Mouse (Mus musculus): ENCODE measurements at regions not wholly inside any gene's neighbourhood (a gene's known extent, or its start where the extent isn't known, plus 50 kb on each side); places are given as distances from the start of the nearest gene placed in this dataset.

DNA sequence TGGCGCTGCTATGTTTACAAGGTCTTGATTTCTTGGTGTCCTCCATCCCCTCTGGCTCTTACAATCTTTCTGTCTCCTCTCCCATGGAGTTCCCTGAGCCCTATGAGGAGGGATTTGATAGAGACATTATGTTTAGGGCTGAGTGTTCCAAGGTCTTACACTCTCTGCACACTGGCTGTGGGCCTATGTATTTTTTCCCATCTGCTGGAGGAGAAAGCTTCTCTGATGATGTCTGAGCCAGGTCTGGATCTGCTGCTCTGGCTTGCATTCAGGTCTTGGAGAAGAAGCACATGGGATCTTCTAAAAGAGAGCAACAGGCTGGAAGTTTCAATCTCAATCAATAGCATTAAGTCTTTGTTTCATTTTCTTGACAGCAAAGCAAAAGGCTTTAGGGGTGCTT lies 445.1 kb downstream of the Efna5 start:
- no peak overlapping the region for H3K4me3 ChIP-seq

DNA sequence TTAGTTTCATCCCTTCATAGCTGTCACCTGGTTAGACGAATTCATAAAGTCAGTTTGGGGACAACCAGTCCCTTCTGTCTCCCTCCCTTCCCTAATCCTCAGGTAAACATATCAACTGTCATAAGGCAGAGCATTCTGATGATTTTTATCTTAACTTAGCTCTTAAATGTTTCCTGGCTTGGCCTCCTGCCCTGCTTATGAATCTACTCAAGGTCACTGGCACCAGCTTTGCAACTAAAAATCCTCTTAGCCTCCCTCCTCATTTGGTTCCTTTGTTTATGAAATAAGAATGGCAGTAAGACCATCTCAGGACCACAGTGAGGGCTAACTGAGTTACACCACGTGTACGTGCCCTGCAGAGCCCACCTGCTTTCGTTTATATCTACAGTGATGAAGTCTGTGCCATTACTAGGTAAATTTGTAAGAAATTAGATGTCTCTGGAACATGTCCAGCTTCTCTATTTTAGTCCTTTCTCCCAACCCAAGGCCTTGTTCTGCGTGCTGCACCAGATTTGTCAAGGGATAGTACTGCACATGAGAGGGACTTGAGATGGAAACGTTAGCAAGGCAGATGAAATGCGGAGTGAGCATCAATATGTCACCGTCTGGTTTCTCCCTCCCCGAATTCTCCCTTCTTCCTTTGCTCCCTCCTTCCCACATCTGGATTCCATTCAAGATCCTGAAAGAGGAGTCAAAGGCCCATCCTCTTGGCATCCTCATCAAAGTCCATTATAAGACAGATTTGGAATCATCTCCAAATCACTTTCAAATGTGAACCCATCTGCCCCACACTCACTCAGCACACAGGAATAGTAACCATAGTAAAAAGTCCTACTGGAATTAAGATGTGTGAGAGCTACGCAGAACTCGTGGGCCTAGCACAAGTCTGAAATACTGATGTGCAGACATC lies 457.4 kb downstream of the Efna5 start:
- Histone ChIP-seq H3ac (ENCODE audit: control insufficient read depth, insufficient read length) (no peak overlapping the region), H3K36me3 (ENCODE audit: control insufficient read depth, insufficient read depth) (no peaks in the 10 kb centered on the region), H3K4me3 (no peak overlapping the region), H3K4me2 (ENCODE audit: low read depth) (no peak overlapping the region), H3K79me2 (ENCODE audit: control insufficient read depth, insufficient read depth) (no peaks in the 10 kb centered on the region), H3K27me3 (ENCODE audit: control insufficient read depth, insufficient read depth, insufficient read length) (no peaks in the 10 kb centered on the region)
- TF ChIP-seq POLR2A (IDR thresholded peaks at IDR 0.05; ENCODE audit: insufficient read length, low read depth) (no peak), CEBPB (IDR thresholded peaks at IDR 0.05; ENCODE audit: insufficient read depth, poor library complexity, severe bottlenecking) (no peak), MYOG (IDR thresholded peaks at IDR 0.05; ENCODE audit: control insufficient read depth in 1 of 3, insufficient read depth in 1 of 3, insufficient read length in 2 of 3, low read depth in 2 of 3) (no peak)

More for the DNA sequence above, 445.1 kb downstream of the Efna5 start:
- no peaks in the 10 kb centered on the region for H3K27me3 ChIP-seq (ENCODE audit: control insufficient read depth, insufficient read depth, insufficient read length)
- H3K4me2 ChIP-seq (ENCODE audit: low read depth), result no peak overlapping the region
- no peaks in the 10 kb centered on the region for H3K79me2 ChIP-seq (ENCODE audit: control insufficient read depth, insufficient read depth)
- no peaks in the 10 kb centered on the region for H3K36me3 ChIP-seq (ENCODE audit: control insufficient read depth, insufficient read depth)
- H3ac ChIP-seq (ENCODE audit: control insufficient read depth, insufficient read length), result no peak overlapping the region
- TF ChIP-seq CEBPB (IDR thresholded peaks at IDR 0.05; ENCODE audit: insufficient read depth, poor library complexity, severe bottlenecking) (no peak), POLR2A (IDR thresholded peaks at IDR 0.05; ENCODE audit: insufficient read length, low read depth) (no peak)

DNA sequence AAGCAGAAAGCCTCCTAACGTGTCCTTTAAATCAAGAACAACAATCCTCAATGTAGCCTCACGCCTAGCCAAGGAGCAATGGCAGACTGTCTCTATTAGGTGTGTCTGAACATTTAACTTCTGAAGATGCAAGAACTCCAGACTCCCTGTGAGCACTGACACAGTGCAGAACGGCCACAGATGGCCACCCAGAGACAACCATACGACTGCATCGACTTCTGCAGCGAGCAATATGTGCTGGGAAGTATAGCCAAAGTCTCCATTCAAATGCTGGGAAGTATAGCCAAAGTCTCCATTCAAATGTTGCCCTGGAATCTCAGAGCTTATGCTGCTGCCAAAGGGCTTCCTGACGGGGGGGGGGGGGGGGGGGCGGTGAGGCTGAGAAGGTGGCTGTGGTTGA lies 463.5 kb downstream of the Efna5 start:
- TF ChIP-seq E2F4 (IDR thresholded peaks at IDR 0.05; ENCODE audit: insufficient read depth), result no peak
- no peak for TF ChIP-seq REST (IDR thresholded peaks at IDR 0.05; ENCODE audit: insufficient read depth, insufficient read length)
- TF ChIP-seq SRF (IDR thresholded peaks at IDR 0.05; ENCODE audit: control insufficient read depth, insufficient read length, low read depth), result no peak
- no peak for TF ChIP-seq MAX (IDR thresholded peaks at IDR 0.05; ENCODE audit: low read depth)
- no peak for TF ChIP-seq MYOG (IDR thresholded peaks at IDR 0.05; ENCODE audit: control insufficient read depth in 1 of 3, insufficient read depth in 1 of 3, insufficient read length in 2 of 3, low read depth in 2 of 3)
- TF ChIP-seq MYOD1 (IDR thresholded peaks at IDR 0.05; ENCODE audit: control insufficient read depth in 1 of 3, insufficient read length in 2 of 3, low read depth in 2 of 3), result no peak
- TF ChIP-seq USF1 (IDR thresholded peaks at IDR 0.05; ENCODE audit: low read depth), result no peak
- TF ChIP-seq TCF12 (IDR thresholded peaks at IDR 0.05; ENCODE audit: insufficient read depth, poor library complexity, severe bottlenecking), result no peak
- no peak for TF ChIP-seq TCF3 (IDR thresholded peaks at IDR 0.05; ENCODE audit: insufficient read length, low read depth)
- TF ChIP-seq POLR2AphosphoS2 (IDR thresholded peaks at IDR 0.05; ENCODE audit: insufficient read length, low read depth), result no peak
- TF ChIP-seq POLR2A (IDR thresholded peaks at IDR 0.05; ENCODE audit: insufficient read length, low read depth), result no peak
- TF ChIP-seq CEBPB (IDR thresholded peaks at IDR 0.05; ENCODE audit: insufficient read depth, poor library complexity, severe bottlenecking), result no peak

DNA sequence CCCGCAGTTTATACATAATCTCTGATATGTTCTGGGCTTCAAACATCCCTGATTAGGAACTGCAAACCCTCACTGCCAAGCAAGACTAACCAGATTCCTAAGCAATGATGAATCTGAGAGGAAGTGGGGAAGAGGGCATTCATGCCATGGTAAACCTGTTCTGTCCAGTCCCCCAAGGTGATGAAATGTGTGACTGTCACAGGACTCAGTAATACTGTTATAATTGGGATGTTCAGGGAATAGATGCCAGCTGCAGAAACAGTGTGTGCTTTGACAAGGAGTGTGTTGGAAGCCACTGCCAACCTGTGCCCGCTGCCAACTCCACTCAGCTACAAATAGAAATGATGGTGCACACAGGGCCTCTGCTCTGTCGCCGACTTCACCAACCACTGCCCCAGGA lies 466.0 kb downstream of the Efna5 start:
- no peaks in the 10 kb centered on the region for H3K27me3 ChIP-seq (ENCODE audit: control insufficient read depth, insufficient read depth, insufficient read length)
- no peaks in the 10 kb centered on the region for H3K79me2 ChIP-seq (ENCODE audit: control insufficient read depth, insufficient read depth)
- no peak overlapping the region for H3K4me3 ChIP-seq
- H3K36me3 ChIP-seq (ENCODE audit: control insufficient read depth, insufficient read depth), result no peaks in the 10 kb centered on the region
- TF ChIP-seq MYOD1 (IDR thresholded peaks at IDR 0.05; ENCODE audit: control insufficient read depth in 1 of 3, insufficient read length in 2 of 3, low read depth in 2 of 3) (peak in 2 of 3 experiments; percentile 16 to 76), POLR2A (IDR thresholded peaks at IDR 0.05; ENCODE audit: insufficient read length, low read depth) (no peak)
- H3K4me2 ChIP-seq (ENCODE audit: low read depth), result peak overlapping the region; percentile 5
- H3ac ChIP-seq (ENCODE audit: control insufficient read depth, insufficient read length), result no peak overlapping the region

More for the DNA sequence above, 463.5 kb downstream of the Efna5 start:
- Histone ChIP-seq H3K36me3 (ENCODE audit: control insufficient read depth, insufficient read depth) (no peaks in the 10 kb centered on the region), H3K79me2 (ENCODE audit: control insufficient read depth, insufficient read depth) (no peaks in the 10 kb centered on the region), H3K27me3 (ENCODE audit: control insufficient read depth, insufficient read depth, insufficient read length) (no peaks in the 10 kb centered on the region), H3ac (ENCODE audit: control insufficient read depth, insufficient read length) (no peak overlapping the region), H3K4me3 (no peak overlapping the region), H3K4me2 (ENCODE audit: low read depth) (no peak overlapping the region)

DNA sequence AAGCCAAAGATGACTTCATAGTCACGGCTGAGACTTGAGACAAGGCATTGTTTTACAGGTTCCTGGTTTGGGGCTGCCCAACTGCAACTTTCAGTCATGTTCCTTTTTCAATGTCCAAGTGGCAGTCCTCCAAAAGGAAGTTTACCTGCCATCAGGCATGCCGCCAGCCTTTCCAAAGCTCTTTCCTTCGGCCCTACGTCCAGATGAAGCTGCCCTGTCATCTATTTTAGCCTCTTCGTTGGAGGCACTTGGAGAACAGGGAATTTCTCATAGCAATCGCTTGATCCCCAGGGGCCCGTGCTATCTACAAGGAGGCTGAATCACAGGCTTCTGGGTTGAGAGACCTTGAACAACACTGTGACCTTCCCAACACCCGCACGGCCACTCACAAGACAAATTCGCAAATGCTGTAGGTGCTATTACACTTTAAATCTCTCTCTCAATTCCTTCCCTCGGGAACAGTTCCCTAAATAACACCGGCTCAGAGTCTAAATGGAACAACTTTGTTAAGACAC lies 468.4 kb downstream of the Efna5 start:
- Histone ChIP-seq H3K79me2 (ENCODE audit: control insufficient read depth, insufficient read depth) (no peaks in the 10 kb centered on the region), H3K4me3 (no peak overlapping the region), H3K27me3 (ENCODE audit: control insufficient read depth, insufficient read depth, insufficient read length) (no peaks in the 10 kb centered on the region), H3K4me2 (ENCODE audit: low read depth) (no peak overlapping the region), H3K36me3 (ENCODE audit: control insufficient read depth, insufficient read depth) (no peaks in the 10 kb centered on the region), H3ac (ENCODE audit: control insufficient read depth, insufficient read length) (no peak overlapping the region)
- TF ChIP-seq MYOD1 (IDR thresholded peaks at IDR 0.05; ENCODE audit: control insufficient read depth in 1 of 3, insufficient read length in 2 of 3, low read depth in 2 of 3) (no peak), TCF12 (IDR thresholded peaks at IDR 0.05; ENCODE audit: insufficient read depth, poor library complexity, severe bottlenecking) (no peak), REST (IDR thresholded peaks at IDR 0.05; ENCODE audit: insufficient read depth, insufficient read length) (no peak), POLR2AphosphoS2 (IDR thresholded peaks at IDR 0.05; ENCODE audit: insufficient read length, low read depth) (no peak), TCF3 (IDR thresholded peaks at IDR 0.05; ENCODE audit: insufficient read length, low read depth) (no peak), MAX (IDR thresholded peaks at IDR 0.05; ENCODE audit: low read depth) (no peak), POLR2A (IDR thresholded peaks at IDR 0.05; ENCODE audit: insufficient read length, low read depth) (no peak), CEBPB (IDR thresholded peaks at IDR 0.05; ENCODE audit: insufficient read depth, poor library complexity, severe bottlenecking) (no peak), SRF (IDR thresholded peaks at IDR 0.05; ENCODE audit: control insufficient read depth, insufficient read length, low read depth) (no peak), USF1 (IDR thresholded peaks at IDR 0.05; ENCODE audit: low read depth) (no peak), MYOG (IDR thresholded peaks at IDR 0.05; ENCODE audit: control insufficient read depth in 1 of 3, insufficient read depth in 1 of 3, insufficient read length in 2 of 3, low read depth in 2 of 3) (no peak), E2F4 (IDR thresholded peaks at IDR 0.05; ENCODE audit: insufficient read depth) (no peak)

All from myocyte (in vitro differentiated cells).